Mouse (Mus musculus) megakaryocyte-erythroid progenitor cell, adult 5-6 weeks (primary cell): ENCODE measurements around the gene Tas2r116. TPM values are rescaled to one million over a fixed set of nuclear protein-coding genes. Genes with fewer than 3 reads are reported as not detected.

ENCODE experiments used
- ATAC-seq: replicated peaks from 2 replicates; pipeline ENCODE4 v1.8.0; 2016; ENCODE audit warnings: mild to moderate bottlenecking, inconsistent platforms; ENCODE audit not compliant: severe bottlenecking, poor library complexity, low FRiP score, low TSS enrichment
- total RNA-seq, 2 experiments: library from RNA; stranded (forward) in 1 of 2; stranded (reverse) in 1 of 2; fragments of 200-1000, 215-1000 nt in 1 of 2; fragments of >200 nt in 1 of 2; fragmentation: Nextera tagmentation in 1 of 2; gene quantifications; 2 replicates each; pipeline ENCODE4 v1.2.3; 2014 to 2017

The Tas2r116 gene
- total RNA-seq (2014; fragmentation: Nextera tagmentation) = not detected in 2 replicates
- total RNA-seq (2017) = not detected in 2 replicates

- ATAC-seq = no peak
Observed at GRCm38 (mm10) chr6:132855138-132855537, at the start of gene Tas2r116. Gene Tas2r116 (plus strand): TSS chr6:132855438.

GRCm38 (mm10) chr6:132846842-132847241, 8.4 kb upstream of the Tas2r116 start, which contains the start of gene Tas2r123:
Gene Tas2r123 (plus strand): TSS chr6:132847142.
- ATAC-seq = no peak

DNA sequence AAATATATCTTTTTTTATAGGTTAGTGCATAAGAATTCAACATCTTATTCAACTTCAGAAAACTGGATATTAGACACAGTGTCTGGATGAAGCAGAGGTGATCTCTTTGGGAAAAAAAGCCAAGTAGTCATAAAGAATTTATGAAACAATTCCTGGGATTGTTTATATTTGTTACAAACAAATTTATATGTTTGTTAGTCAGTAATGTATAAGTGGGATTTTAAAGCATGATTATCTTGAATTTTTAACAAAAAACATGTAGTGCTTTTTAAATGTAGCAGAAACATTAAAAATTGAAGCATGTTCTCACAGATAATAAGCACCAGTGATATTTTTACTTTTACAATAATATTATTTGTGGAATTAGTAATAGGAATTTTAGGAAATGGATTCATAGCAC, 12.5 kb downstream of the Tas2r116 start, which contains the start of gene Tas2r110:
Tas2r110 (plus strand) TSS at position 301 of the 400 bp plus-strand sequence.
- ATAC-seq = no peak

DNA sequence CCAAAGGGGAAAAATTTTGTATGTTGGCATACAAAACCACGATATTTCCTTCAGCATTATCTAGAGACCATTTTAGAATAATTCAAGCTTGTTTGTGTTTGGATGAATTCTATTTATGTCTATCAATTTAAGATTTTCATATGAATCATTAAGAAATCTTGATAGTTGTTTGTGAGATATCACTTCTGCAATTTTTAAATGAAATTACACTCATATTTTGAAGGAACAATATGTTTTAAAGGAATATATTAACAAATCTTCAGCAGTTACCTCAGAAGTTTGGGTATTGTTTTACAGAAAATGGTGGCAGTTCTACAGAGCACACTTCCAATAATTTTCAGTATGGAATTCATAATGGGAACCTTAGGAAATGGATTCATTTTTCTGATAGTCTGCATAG, 37.5 kb downstream of the Tas2r116 start, which contains the start of gene Tas2r113:
Tas2r113 (plus strand) TSS at position 301 of the 400 bp plus-strand sequence.
- no peak for ATAC-seq

Other genes starting within 250 kb of the Tas2r116 start
- gene A630073D07Rik, start 203.9 kb upstream of the Tas2r116 start, total RNA-seq (2014; fragmentation: Nextera tagmentation) = not detected in 2 replicates
- gene A630073D07Rik, start 203.9 kb upstream of the Tas2r116 start, total RNA-seq (2017) = not detected in 2 replicates
- gene Tas2r120, start 198.5 kb upstream of the Tas2r116 start, total RNA-seq (2014; fragmentation: Nextera tagmentation) = not detected in 2 replicates
- not detected in 2 replicates for gene Tas2r120, start 198.5 kb upstream of the Tas2r116 start, total RNA-seq (2017)
- not detected in 2 replicates for gene Tas2r121, start 154.4 kb upstream of the Tas2r116 start, total RNA-seq (2014; fragmentation: Nextera tagmentation)
- not detected in 2 replicates for gene Tas2r121, start 154.4 kb upstream of the Tas2r116 start, total RNA-seq (2017)
- gene Tas2r122, start 143.5 kb upstream of the Tas2r116 start, total RNA-seq (2014; fragmentation: Nextera tagmentation) = not detected in 2 replicates
- not detected in 2 replicates for gene Tas2r122, start 143.5 kb upstream of the Tas2r116 start, total RNA-seq (2017)
- not detected in 2 replicates for gene Tas2r115, start 117.4 kb upstream of the Tas2r116 start, total RNA-seq (2014; fragmentation: Nextera tagmentation)
- gene Tas2r115, start 117.4 kb upstream of the Tas2r116 start, total RNA-seq (2017) = not detected in 2 replicates
- not detected in 2 replicates for gene Tas2r124, start 100.7 kb upstream of the Tas2r116 start, total RNA-seq (2014; fragmentation: Nextera tagmentation)
- gene Tas2r124, start 100.7 kb upstream of the Tas2r116 start, total RNA-seq (2017) = not detected in 2 replicates
- not detected in 2 replicates for gene Tas2r102, start 93.3 kb upstream of the Tas2r116 start, total RNA-seq (2014; fragmentation: Nextera tagmentation)
- not detected in 2 replicates for gene Tas2r102, start 93.3 kb upstream of the Tas2r116 start, total RNA-seq (2017)
- not detected in 2 replicates for gene Tas2r136, start 77.3 kb upstream of the Tas2r116 start, total RNA-seq (2014; fragmentation: Nextera tagmentation)
- gene Tas2r136, start 77.3 kb upstream of the Tas2r116 start, total RNA-seq (2017) = not detected in 2 replicates
- gene Tas2r117, start 52.6 kb upstream of the Tas2r116 start, total RNA-seq (2014; fragmentation: Nextera tagmentation) = not detected in 2 replicates
- gene Tas2r117, start 52.6 kb upstream of the Tas2r116 start, total RNA-seq (2017) = not detected in 2 replicates
- gene Tas2r123, start 8.3 kb upstream of the Tas2r116 start, total RNA-seq (2014; fragmentation: Nextera tagmentation) = not detected in 2 replicates
- gene Tas2r123, start 8.3 kb upstream of the Tas2r116 start, total RNA-seq (2017) = not detected in 2 replicates
- not detected in 2 replicates for gene Tas2r110, start 12.6 kb downstream of the Tas2r116 start, total RNA-seq (2014; fragmentation: Nextera tagmentation)
- not detected in 2 replicates for gene Tas2r110, start 12.6 kb downstream of the Tas2r116 start, total RNA-seq (2017)
- not detected in 2 replicates for gene Tas2r113, start 37.6 kb downstream of the Tas2r116 start, total RNA-seq (2014; fragmentation: Nextera tagmentation)
- not detected in 2 replicates for gene Tas2r113, start 37.6 kb downstream of the Tas2r116 start, total RNA-seq (2017)
- not detected in 2 replicates for gene Tas2r125, start 54.2 kb downstream of the Tas2r116 start, total RNA-seq (2014; fragmentation: Nextera tagmentation)
- gene Tas2r125, start 54.2 kb downstream of the Tas2r116 start, total RNA-seq (2017) = not detected in 2 replicates
- gene Tas2r129, start 95.7 kb downstream of the Tas2r116 start, total RNA-seq (2014; fragmentation: Nextera tagmentation) = not detected in 2 replicates
- gene Tas2r129, start 95.7 kb downstream of the Tas2r116 start, total RNA-seq (2017) = not detected in 2 replicates
- not detected in 2 replicates for gene Tas2r131, start 102.5 kb downstream of the Tas2r116 start, total RNA-seq (2014; fragmentation: Nextera tagmentation)
- not detected in 2 replicates for gene Tas2r131, start 102.5 kb downstream of the Tas2r116 start, total RNA-seq (2017)
- not detected in 2 replicates for gene Tas2r109, start 125.5 kb downstream of the Tas2r116 start, total RNA-seq (2014; fragmentation: Nextera tagmentation)
- not detected in 2 replicates for gene Tas2r109, start 125.5 kb downstream of the Tas2r116 start, total RNA-seq (2017)
- not detected in 2 replicates for gene Tas2r103, start 181.7 kb downstream of the Tas2r116 start, total RNA-seq (2014; fragmentation: Nextera tagmentation)
- not detected in 2 replicates for gene Tas2r103, start 181.7 kb downstream of the Tas2r116 start, total RNA-seq (2017)
- gene Tas2r140, start 200.4 kb downstream of the Tas2r116 start, total RNA-seq (2014; fragmentation: Nextera tagmentation) = not detected in 2 replicates
- not detected in 2 replicates for gene Tas2r140, start 200.4 kb downstream of the Tas2r116 start, total RNA-seq (2017)
- 31.3 and 32.7 TPM in 2 replicates for gene Smim10l1, start 249.5 kb downstream of the Tas2r116 start, total RNA-seq (2014; fragmentation: Nextera tagmentation)
- 88.6 and 135 TPM in 2 replicates for gene Smim10l1, start 249.5 kb downstream of the Tas2r116 start, total RNA-seq (2017)